ENCODE assay signal across 12 mouse cellular contexts in genomic region chr15:93932971-93933496, GRCm38 (mm10).
A peak's percentile ranks its signal among the peaks of the same experiment; 100 is the strongest.
DNase-seq lines count a peak whose midpoint lies in the region; ATAC-seq and TF ChIP-seq lines count a peak whose summit lies in the region.
"Had no signal": no experiment of that assay in that cellular context is flagged by ENCODE, and none has a peak within 500 bp of the region (broad histone marks: within the 10 kb centered on the region; RNA-seq: fewer than 3 reads in every experiment).

No protein-coding gene starts in this region.

- no peaks in the 10 kb centered on the region for H3K36me3 ChIP-seq in heart, embryonic 16.5 days (ENCODE audit: control insufficient read depth, insufficient read depth)
- no peaks in the 10 kb centered on the region for H3K36me3 ChIP-seq in heart, adult 2 months (ENCODE audit: control insufficient read depth, insufficient read depth, low read length)
- H3K36me3 ChIP-seq in lung, embryonic 15.5 days, result no peaks in the 10 kb centered on the region
- H3K36me3 ChIP-seq in embryonic facial prominence, embryonic 15.5 days, result no peaks in the 10 kb centered on the region
- H3K36me3 ChIP-seq in midbrain, postnatal 0 days (ENCODE audit: insufficient read depth, low read length), result no peaks in the 10 kb centered on the region

- H3K4me3 ChIP-seq in heart, embryonic 16.5 days (ENCODE audit: low read length), result no peak overlapping the region
- H3K4me3 ChIP-seq in heart, adult 2 months, result no peak overlapping the region
- H3K4me3 ChIP-seq in lung, embryonic 15.5 days, result no peak overlapping the region
- no peak overlapping the region for H3K4me3 ChIP-seq in embryonic facial prominence, embryonic 15.5 days (replicated peaks)
- H3K4me3 ChIP-seq in midbrain, postnatal 0 days (ENCODE audit: low read depth, low read length), result no peak overlapping the region

- H3K27me3 ChIP-seq in heart, embryonic 16.5 days (ENCODE audit: control insufficient read depth, insufficient read depth, low read length), result no peaks in the 10 kb centered on the region
- no peaks in the 10 kb centered on the region for H3K27me3 ChIP-seq in heart, adult 2 months (ENCODE audit: control insufficient read depth, insufficient read depth, low read length)
- no peaks in the 10 kb centered on the region for H3K27me3 ChIP-seq in lung, embryonic 15.5 days
- H3K27me3 ChIP-seq in embryonic facial prominence, embryonic 15.5 days, result no peaks in the 10 kb centered on the region
- H3K27me3 ChIP-seq in midbrain, postnatal 0 days (ENCODE audit: insufficient read depth, low read length), result no peaks in the 10 kb centered on the region
- H3K27me3 ChIP-seq: CH12.LX had no signal

- H3K79me2 ChIP-seq in heart, adult 2 months (replicated peaks; ENCODE audit: control insufficient read depth, insufficient read depth, low read length), result no peaks in the 10 kb centered on the region

- TF ChIP-seq EP300 in heart, adult 2 months (IDR thresholded peaks at IDR 0.05; ENCODE audit: insufficient read depth, low read depth, low read length), result no peak

- 52% methylated on average over 5 of the region's 5 CpGs for whole genome bisulfite sequencing in heart, embryonic 16.5 days
- WGBS in heart, adult 2 months, result 40% methylated on average over 5 of the region's 5 CpGs
- WGBS in lung, embryonic 15.5 days, result 19% methylated on average over 5 of the region's 5 CpGs
- 15% methylated on average over 5 of the region's 5 CpGs for WGBS in embryonic facial prominence, embryonic 15.5 days
- WGBS in midbrain, postnatal 0 days, result 28% methylated on average over 5 of the region's 5 CpGs

- H3K4me2 ChIP-seq in heart, embryonic 16.5 days (ENCODE audit: low read depth, low read length), result no peak overlapping the region
- H3K4me2 ChIP-seq in lung, embryonic 15.5 days, result no peak overlapping the region; the same call in 1 of the 2 replicates
- H3K4me2 ChIP-seq in embryonic facial prominence, embryonic 15.5 days (replicated peaks), result peak overlapping the region; percentile 36
- H3K4me2 ChIP-seq in midbrain, postnatal 0 days (ENCODE audit: low read depth, low read length, poor library complexity, severe bottlenecking), result no peak overlapping the region

- ATAC-seq in heart, embryonic 16.5 days (replicated peaks; ENCODE audit: extremely low read depth, insufficient read depth, low FRiP score), result no peak
- peak; percentile 57; the same call in 1 of the 2 replicates for ATAC-seq in lung, embryonic 15.5 days (ENCODE audit: borderline replicate concordance, extremely low read depth, low FRiP score, low TSS enrichment)
- no peak for ATAC-seq in embryonic facial prominence, embryonic 15.5 days (ENCODE audit: insufficient number of reproducible peaks, low FRiP score, low TSS enrichment, low read depth)
- no peak for ATAC-seq in midbrain, postnatal 0 days (ENCODE audit: low FRiP score)
- ATAC-seq in erythroblast, adult 5-6 weeks (replicated peaks; ENCODE audit: low FRiP score, poor library complexity, severe bottlenecking), result no peak

- TF ChIP-seq POLR2A in heart, adult 2 months (IDR thresholded peaks at IDR 0.05; ENCODE audit: insufficient read depth, low read depth, low read length), result no peak

- H3K9ac ChIP-seq in heart, embryonic 16.5 days (ENCODE audit: low read length), result no peak overlapping the region
- no peak overlapping the region for H3K9ac ChIP-seq in heart, adult 2 months (ENCODE audit: low read depth, low read length)
- H3K9ac ChIP-seq in lung, embryonic 15.5 days, result no peak overlapping the region
- no peak overlapping the region for H3K9ac ChIP-seq in embryonic facial prominence, embryonic 15.5 days
- H3K9ac ChIP-seq in midbrain, postnatal 0 days (replicated peaks; ENCODE audit: low read length, poor library complexity, severe bottlenecking), result no peak overlapping the region

- H3K4me1 ChIP-seq in heart, embryonic 16.5 days (ENCODE audit: control insufficient read depth, insufficient read depth, low read length), result peaks cover 3% of the 10 kb centered on the region
- H3K4me1 ChIP-seq in heart, adult 2 months (ENCODE audit: control insufficient read depth, insufficient read depth, low read length), result no peaks in the 10 kb centered on the region
- peaks cover 12% of the 10 kb centered on the region; the same call in 1 of the 2 replicates for H3K4me1 ChIP-seq in lung, embryonic 15.5 days
- H3K4me1 ChIP-seq in embryonic facial prominence, embryonic 15.5 days, result peaks cover 12% of the 10 kb centered on the region; the same call in 1 of the 2 replicates
- peaks cover 3% of the 10 kb centered on the region; the same call in 1 of the 2 replicates for H3K4me1 ChIP-seq in midbrain, postnatal 0 days (ENCODE audit: insufficient read depth, low read length)

- peak overlapping the region; percentile 59 for H3K27ac ChIP-seq in heart, embryonic 16.5 days (ENCODE audit: low read length)
- H3K27ac ChIP-seq in heart, adult 2 months, result no peak overlapping the region
- H3K27ac ChIP-seq in lung, embryonic 15.5 days, result peak overlapping the region; percentile 70
- peak overlapping the region; percentile 81 for H3K27ac ChIP-seq in embryonic facial prominence, embryonic 15.5 days (replicated peaks)
- H3K27ac ChIP-seq in midbrain, postnatal 0 days (ENCODE audit: low read depth, low read length), result peak overlapping the region; percentile 3; the same call in 1 of the 2 replicates

- no peaks in the 10 kb centered on the region for H3K9me3 ChIP-seq in heart, embryonic 16.5 days (replicated peaks; ENCODE audit: control insufficient read depth, low read length)
- no peaks in the 10 kb centered on the region for H3K9me3 ChIP-seq in lung, embryonic 15.5 days
- H3K9me3 ChIP-seq in embryonic facial prominence, embryonic 15.5 days (replicated peaks), result no peaks in the 10 kb centered on the region
- H3K9me3 ChIP-seq in midbrain, postnatal 0 days (ENCODE audit: low read length), result no peaks in the 10 kb centered on the region

- intact Hi-C loops in heart, adult 2 months (cut with DNase I), result no loop called here

- DNase-seq in heart, adult 2 months, result no peak
- DNase-seq in lung, adult 18-20 months, result no peak
- peak; percentile 42 for DNase-seq in midbrain, postnatal 0 days (ENCODE audit: low spot score)
- no peak for DNase-seq in B cell, adult 2 months
- DNase-seq: kidney, adult 8-10 months; right cerebral cortex, postnatal 4 days; thymus, postnatal 36 days had no signal

- no peak for TF ChIP-seq CTCF in heart, adult 2 months (IDR thresholded peaks at IDR 0.05)
- TF ChIP-seq CTCF in midbrain, postnatal 0 days (IDR thresholded peaks at IDR 0.05), result no peak
